Mouse (Mus musculus): ENCODE data around the gene Kcna10. TPM values are rescaled to one million over a fixed set of nuclear protein-coding genes. Genes with fewer than 3 reads are reported as not detected.

The Kcna10 gene
- not detected in 2 replicates for polyA plus RNA-seq (2015; fragmentation: Nextera tagmentation; extraction: Ambion mirVana)

DNA sequence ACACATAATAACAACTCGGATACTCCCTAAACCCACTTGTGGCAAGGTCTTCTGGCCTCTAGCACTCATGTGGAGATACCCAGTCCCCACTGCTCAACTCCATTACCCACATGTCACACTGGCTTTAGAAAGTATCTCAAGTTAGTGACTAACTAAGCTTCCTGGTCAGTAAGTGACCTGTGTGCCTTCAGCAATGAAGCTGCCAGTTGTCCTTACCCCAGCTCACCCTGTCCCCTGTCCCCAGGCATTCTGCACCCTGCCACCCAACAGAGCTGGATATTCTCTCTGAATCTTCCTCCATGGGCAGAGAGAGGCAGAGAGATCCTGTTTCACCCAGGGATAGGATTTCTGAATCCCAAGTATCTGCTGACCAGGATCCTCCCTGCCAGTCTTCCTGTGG, at the start of gene Kcna10:
Gene Kcna10 (plus strand): TSS at position 301 of the 400 bp plus-strand sequence.
- no peak for DNase-seq
- no peak for ATAC-seq
- H3K9ac ChIP-seq (replicated peaks): no peak within 1 kb of the TSS
- H3K4me2 ChIP-seq (ENCODE audit: low read depth, low read length): no peak within 1 kb of the TSS
- H3K27ac ChIP-seq (ENCODE audit: low read depth): no peak within 1 kb of the TSS
- H3K9me3 ChIP-seq (ENCODE audit: low read length): no peaks in the 10 kb centered on the region
- TF ChIP-seq CTCF (IDR thresholded peaks at IDR 0.05; ENCODE audit: low read depth): no peak
- TF ChIP-seq EP300 (IDR thresholded peaks at IDR 0.05; ENCODE audit: low read depth): no peak
- H3K4me3 ChIP-seq (ENCODE audit: low read depth, low read length): no peak within 1 kb of the TSS
- no peaks in the 10 kb centered on the region for H3K36me3 ChIP-seq (replicated peaks; ENCODE audit: insufficient read depth, low read length)
- no peaks in the 10 kb centered on the region for H3K27me3 ChIP-seq (ENCODE audit: insufficient read depth, low read length)
- 57% methylated on average over 1 of the region's 1 CpGs for whole genome bisulfite sequencing (ENCODE audit: insufficient replicate concordance)
- H3K4me1 ChIP-seq (ENCODE audit: insufficient read depth): no peaks in the 10 kb centered on the region

- ATAC-seq (no peak), DNase-seq (no peak)
- Histone ChIP-seq H3K27ac (ENCODE audit: low read depth) (no peak overlapping the region), H3K9ac (replicated peaks) (no peak overlapping the region), H3K4me2 (ENCODE audit: low read depth, low read length) (no peak overlapping the region), H3K9me3 (ENCODE audit: low read length) (no peaks in the 10 kb centered on the region), H3K4me1 (ENCODE audit: insufficient read depth) (no peaks in the 10 kb centered on the region), H3K36me3 (replicated peaks; ENCODE audit: insufficient read depth, low read length) (no peaks in the 10 kb centered on the region), H3K27me3 (ENCODE audit: insufficient read depth, low read length) (no peaks in the 10 kb centered on the region), H3K4me3 (ENCODE audit: low read depth, low read length) (no peak overlapping the region)
- 58% methylated on average over 3 of the region's 3 CpGs for WGBS (ENCODE audit: insufficient replicate concordance)
- TF ChIP-seq CTCF (IDR thresholded peaks at IDR 0.05; ENCODE audit: low read depth) (no peak), EP300 (IDR thresholded peaks at IDR 0.05; ENCODE audit: low read depth) (no peak)
Measured at GRCm38 (mm10) chr3:107134457-107134856, 48.4 kb upstream of the Kcna10 start.

GRCm38 (mm10) chr3:107147126-107147525, 35.7 kb upstream of the Kcna10 start:
- 78% methylated on average over 7 of the region's 7 CpGs for WGBS (ENCODE audit: insufficient replicate concordance)
- no peak for DNase-seq

GRCm38 (mm10) chr3:107149006-107149405, 33.9 kb upstream of the Kcna10 start:
- DNase-seq (peak; percentile 33), ATAC-seq (no peak)
- Histone ChIP-seq H3K4me3 (ENCODE audit: low read depth, low read length) (no peak overlapping the region), H3K9me3 (ENCODE audit: low read length) (no peaks in the 10 kb centered on the region), H3K4me2 (ENCODE audit: low read depth, low read length) (no peak overlapping the region), H3K27me3 (ENCODE audit: insufficient read depth, low read length) (no peaks in the 10 kb centered on the region), H3K9ac (replicated peaks) (no peak overlapping the region), H3K27ac (ENCODE audit: low read depth) (no peak overlapping the region), H3K36me3 (replicated peaks; ENCODE audit: insufficient read depth, low read length) (no peaks in the 10 kb centered on the region), H3K4me1 (ENCODE audit: insufficient read depth) (no peaks in the 10 kb centered on the region)
- 59% methylated on average over 3 of the region's 3 CpGs for WGBS (ENCODE audit: insufficient replicate concordance)
- peak; percentile 67 for TF ChIP-seq CTCF (IDR thresholded peaks at IDR 0.05; ENCODE audit: low read depth)
- TF ChIP-seq EP300 (IDR thresholded peaks at IDR 0.05; ENCODE audit: low read depth): no peak

More at GRCm38 (mm10) chr3:107147126-107147525, 35.7 kb upstream of the Kcna10 start:
- Histone ChIP-seq H3K9ac (replicated peaks) (no peak overlapping the region), H3K4me3 (ENCODE audit: low read depth, low read length) (no peak overlapping the region), H3K4me1 (ENCODE audit: insufficient read depth) (no peaks in the 10 kb centered on the region), H3K27me3 (ENCODE audit: insufficient read depth, low read length) (no peaks in the 10 kb centered on the region), H3K27ac (ENCODE audit: low read depth) (no peak overlapping the region), H3K4me2 (ENCODE audit: low read depth, low read length) (no peak overlapping the region), H3K36me3 (replicated peaks; ENCODE audit: insufficient read depth, low read length) (no peaks in the 10 kb centered on the region), H3K9me3 (ENCODE audit: low read length) (no peaks in the 10 kb centered on the region)
- no peak for ATAC-seq
- TF ChIP-seq CTCF (IDR thresholded peaks at IDR 0.05; ENCODE audit: low read depth) (no peak), EP300 (IDR thresholded peaks at IDR 0.05; ENCODE audit: low read depth) (no peak)

- H3K4me3 ChIP-seq (ENCODE audit: low read depth, low read length): no peak overlapping the region
- H3K27me3 ChIP-seq (ENCODE audit: insufficient read depth, low read length): no peaks in the 10 kb centered on the region
- no peak overlapping the region for H3K27ac ChIP-seq (ENCODE audit: low read depth)
- ATAC-seq (no peak), DNase-seq (no peak)
- no peaks in the 10 kb centered on the region for H3K4me1 ChIP-seq (ENCODE audit: insufficient read depth)
- no peaks in the 10 kb centered on the region for H3K36me3 ChIP-seq (replicated peaks; ENCODE audit: insufficient read depth, low read length)
- no peaks in the 10 kb centered on the region for H3K9me3 ChIP-seq (ENCODE audit: low read length)
- WGBS (ENCODE audit: insufficient replicate concordance): 46% methylated on average over 3 of the region's 3 CpGs
- TF ChIP-seq CTCF (IDR thresholded peaks at IDR 0.05; ENCODE audit: low read depth) (no peak), EP300 (IDR thresholded peaks at IDR 0.05; ENCODE audit: low read depth) (no peak)
- no peak overlapping the region for H3K4me2 ChIP-seq (ENCODE audit: low read depth, low read length)
- H3K9ac ChIP-seq (replicated peaks): no peak overlapping the region
Measured at GRCm38 (mm10) chr3:107150469-107150868, 32.4 kb upstream of the Kcna10 start.

GRCm38 (mm10) chr3:107150872-107151540, 31.9 kb upstream of the Kcna10 start:
- Histone ChIP-seq H3K36me3 (replicated peaks; ENCODE audit: insufficient read depth, low read length) (no peaks in the 10 kb centered on the region), H3K4me3 (ENCODE audit: low read depth, low read length) (no peak overlapping the region), H3K27ac (ENCODE audit: low read depth) (no peak overlapping the region), H3K9me3 (ENCODE audit: low read length) (no peaks in the 10 kb centered on the region), H3K4me1 (ENCODE audit: insufficient read depth) (no peaks in the 10 kb centered on the region), H3K27me3 (ENCODE audit: insufficient read depth, low read length) (no peaks in the 10 kb centered on the region), H3K9ac (replicated peaks) (no peak overlapping the region), H3K4me2 (ENCODE audit: low read depth, low read length) (no peak overlapping the region)
- no peak for TF ChIP-seq CTCF (IDR thresholded peaks at IDR 0.05; ENCODE audit: low read depth)
- no peak for TF ChIP-seq EP300 (IDR thresholded peaks at IDR 0.05; ENCODE audit: low read depth)
- no peak for DNase-seq
- WGBS (ENCODE audit: insufficient replicate concordance): 49% methylated on average over 7 of the region's 7 CpGs
- ATAC-seq: no peak

Measured in liver, postnatal 0 days (tissue).